Mouse (Mus musculus) cortical plate, adult 2 months (tissue): ENCODE results near the gene Slc7a5.

Source experiments
- CTCF ChIP-seq: fragments of 200-500 bp; IDR thresholded peaks from 2 replicates; pipeline ENCODE4 v1.5.1; 2011; ENCODE audit warnings: mild to moderate bottlenecking, control low read depth, low read length; ENCODE audit not compliant: insufficient read depth; ENCODE audit errors: extremely low read depth
- POLR2A ChIP-seq: fragments of 200-500 bp; IDR thresholded peaks from 2 replicates; pipeline ENCODE4 v1.6.1; 2011; ENCODE audit warnings: mild to moderate bottlenecking, low read length, control low read depth; ENCODE audit not compliant: insufficient read depth; ENCODE audit errors: extremely low read depth

- TF ChIP-seq CTCF: peak; percentile 64
- no peak for TF ChIP-seq POLR2A
These were observed 75.0 kb downstream of the Slc7a5 start for GRCm38 (mm10) chr8:121832503-121832902.
